Mouse (Mus musculus) neural tube, embryonic 13.5 days (tissue): Measurements from ENCODE around the gene Tlx1. TPM values are rescaled to one million over a fixed set of nuclear protein-coding genes. Genes with fewer than 3 reads are reported as not detected.
A peak's percentile ranks its signal among the peaks of the same experiment; 100 is the strongest.

Source experiments
- ATAC-seq: fragments of 200-750 bp; cut with Nextera tagmentation; 2 replicates; pipeline ENCODE4 v1.8.0; 2017; ENCODE audit warnings: low read depth, mild to moderate bottlenecking, moderate TSS enrichment, moderate library complexity
- H3K27ac ChIP-seq: fragments of 300-500 bp; sonication (generic); replicated peaks from 2 replicates; pipeline ENCODE4 v1.5.1; 2015; ENCODE audit warnings: moderate library complexity, mild to moderate bottlenecking, inconsistent platforms
- H3K27me3 ChIP-seq: fragments of 300-500 bp; sonication (generic); 2 replicates; pipeline ENCODE4 v1.6.1; 2015; ENCODE audit warnings: mild to moderate bottlenecking, inconsistent platforms
- H3K36me3 ChIP-seq: fragments of 300-500 bp; sonication (generic); 2 replicates; pipeline ENCODE4 v1.6.1; 2015; ENCODE audit warnings: mild to moderate bottlenecking, inconsistent platforms
- H3K4me1 ChIP-seq: fragments of 300-500 bp; sonication (generic); replicated peaks from 2 replicates; pipeline ENCODE4 v1.6.1; 2015; ENCODE audit warnings: inconsistent platforms
- H3K4me2 ChIP-seq: fragments of 300-500 bp; sonication (generic); 2 replicates; pipeline ENCODE4 v1.6.1; 2015; ENCODE audit warnings: inconsistent platforms, mild to moderate bottlenecking, moderate library complexity
- H3K4me3 ChIP-seq: fragments of 300-500 bp; sonication (generic); 2 replicates; pipeline ENCODE4 v1.5.1; 2015; ENCODE audit warnings: mild to moderate bottlenecking, inconsistent platforms
- H3K9ac ChIP-seq: fragments of 300-500 bp; sonication (generic); 2 replicates; pipeline ENCODE4 v1.6.1; 2015; ENCODE audit warnings: moderate library complexity, mild to moderate bottlenecking, inconsistent platforms
- H3K9me3 ChIP-seq: fragments of 300-500 bp; sonication (generic); 2 replicates; pipeline ENCODE4 v1.6.1; 2016; ENCODE audit warnings: inconsistent platforms
- WGBS: fragments of 180-500 bp; shearing (Covaris S2); methylation state at CpG from one replicate; pipeline ENCODE4 v1.1.7; 2015; 5-methylcytosine and 5-hydroxymethylcytosine counted together
- polyA plus RNA-seq: library from polyadenylated mRNA; unstranded; fragments of >200 nt; fragmentation: Nextera tagmentation; extraction: Ambion mirVana; gene quantifications from 2 replicates; pipeline ENCODE4 v1.2.1, GENCODE M21; 2015

Gene Tlx1
- 0.50 and 0.62 TPM in 2 replicates for polyA plus RNA-seq

- Histone ChIP-seq H3K9ac (peak within 1 kb of the TSS; percentile 18; the same call in 1 of the 2 replicates), H3K9me3 (peaks cover 11% of the 10 kb centered on the region), H3K36me3 (no peaks in the 10 kb centered on the region), H3K27me3 (peaks cover 99% of the 10 kb centered on the region), H3K4me2 (peak within 1 kb of the TSS; percentile 51), H3K4me1 (peaks cover 23% of the 10 kb centered on the region), H3K27ac (no peak within 1 kb of the TSS), H3K4me3 (peak within 1 kb of the TSS; percentile 31)
- under 1% methylated on average over 58 of the region's 61 CpGs for WGBS
- 0 out of 2 replicates have a peak, but pooled peaks have one; percentile 24 for ATAC-seq
Observed at GRCm38 (mm10) chr19:45150490-45151181, at the start of gene Tlx1. TSS of gene Tlx1 (plus strand) at chr19:45150680.

GRCm38 (mm10) chr19:45105591-45105990 is 44.9 kb upstream of the Tlx1 start:
- Histone ChIP-seq H3K9ac (no peak overlapping the region), H3K27me3 (peaks cover 75% of the 10 kb centered on the region), H3K9me3 (no peaks in the 10 kb centered on the region), H3K4me3 (no peak overlapping the region), H3K36me3 (no peaks in the 10 kb centered on the region), H3K27ac (no peak overlapping the region), H3K4me1 (peaks cover 15% of the 10 kb centered on the region), H3K4me2 (no peak overlapping the region)
- no peak for ATAC-seq
- 27% methylated on average over 1 of the region's 1 CpGs for WGBS

GRCm38 (mm10) chr19:45106689-45107088 is 43.8 kb upstream of the Tlx1 start:
- Histone ChIP-seq H3K9me3 (no peaks in the 10 kb centered on the region), H3K4me2 (no peak overlapping the region), H3K27me3 (peaks cover 71% of the 10 kb centered on the region), H3K4me3 (no peak overlapping the region), H3K4me1 (peaks cover 15% of the 10 kb centered on the region), H3K27ac (no peak overlapping the region), H3K36me3 (no peaks in the 10 kb centered on the region), H3K9ac (no peak overlapping the region)
- 47% methylated on average over 6 of the region's 6 CpGs for WGBS
- ATAC-seq, result no peak

- Histone ChIP-seq H3K27ac (no peak overlapping the region), H3K36me3 (no peaks in the 10 kb centered on the region), H3K9me3 (no peaks in the 10 kb centered on the region), H3K4me2 (no peak overlapping the region), H3K9ac (no peak overlapping the region), H3K4me3 (no peak overlapping the region), H3K4me1 (peaks cover 13% of the 10 kb centered on the region; the same call in 1 of the 2 replicates), H3K27me3 (peaks cover 51% of the 10 kb centered on the region)
- no peak for ATAC-seq
- 78% methylated on average over 8 of the region's 8 CpGs for WGBS
Observed at GRCm38 (mm10) chr19:45110681-45111080, 39.8 kb upstream of the Tlx1 start.

GRCm38 (mm10) chr19:45112444-45112843 is 38.0 kb upstream of the Tlx1 start:
- H3K27ac ChIP-seq, result no peak overlapping the region
- H3K9me3 ChIP-seq, result no peaks in the 10 kb centered on the region
- no peak overlapping the region for H3K4me3 ChIP-seq
- no peak overlapping the region for H3K9ac ChIP-seq
- WGBS, result 80% methylated on average over 6 of the region's 6 CpGs
- H3K4me2 ChIP-seq, result no peak overlapping the region
- H3K36me3 ChIP-seq, result no peaks in the 10 kb centered on the region
- no peak for ATAC-seq
- H3K4me1 ChIP-seq, result peaks cover 17% of the 10 kb centered on the region; the same call in 1 of the 2 replicates
- peaks cover 43% of the 10 kb centered on the region for H3K27me3 ChIP-seq

GRCm38 (mm10) chr19:45113791-45114460 is 36.6 kb upstream of the Tlx1 start:
- peaks cover 46% of the 10 kb centered on the region for H3K27me3 ChIP-seq
- H3K4me2 ChIP-seq, result no peak overlapping the region
- H3K9ac ChIP-seq, result no peak overlapping the region
- H3K27ac ChIP-seq, result no peak overlapping the region
- no peak overlapping the region for H3K4me3 ChIP-seq
- 2% methylated on average over 18 of the region's 18 CpGs for WGBS
- peaks cover 17% of the 10 kb centered on the region; the same call in 1 of the 2 replicates for H3K4me1 ChIP-seq
- H3K36me3 ChIP-seq, result no peaks in the 10 kb centered on the region
- no peaks in the 10 kb centered on the region for H3K9me3 ChIP-seq
- ATAC-seq, result no peak

GRCm38 (mm10) chr19:45114772-45115171 is 35.7 kb upstream of the Tlx1 start:
- WGBS, result 41% methylated on average over 3 of the region's 3 CpGs
- no peak overlapping the region for H3K27ac ChIP-seq
- H3K4me2 ChIP-seq, result no peak overlapping the region
- H3K4me3 ChIP-seq, result no peak overlapping the region
- H3K9me3 ChIP-seq, result no peaks in the 10 kb centered on the region
- no peaks in the 10 kb centered on the region for H3K36me3 ChIP-seq
- ATAC-seq, result no peak
- H3K9ac ChIP-seq, result no peak overlapping the region
- H3K27me3 ChIP-seq, result peaks cover 51% of the 10 kb centered on the region
- H3K4me1 ChIP-seq, result peaks cover 17% of the 10 kb centered on the region; the same call in 1 of the 2 replicates

GRCm38 (mm10) chr19:45116798-45117197 is 33.7 kb upstream of the Tlx1 start:
- Histone ChIP-seq H3K9me3 (no peaks in the 10 kb centered on the region), H3K4me2 (no peak overlapping the region), H3K9ac (no peak overlapping the region), H3K4me3 (no peak overlapping the region), H3K36me3 (no peaks in the 10 kb centered on the region), H3K27me3 (peaks cover 57% of the 10 kb centered on the region), H3K27ac (0 out of 2 replicates have a peak overlapping the region, but pooled peaks have one; percentile 5), H3K4me1 (peaks cover 15% of the 10 kb centered on the region; the same call in 1 of the 2 replicates)
- WGBS, result 68% methylated on average over 1 of the region's 1 CpGs
- ATAC-seq, result no peak

GRCm38 (mm10) chr19:45131966-45132628 is 18.4 kb upstream of the Tlx1 start:
- Histone ChIP-seq H3K9me3 (no peaks in the 10 kb centered on the region), H3K27ac (no peak overlapping the region), H3K4me1 (0 out of 2 replicates have a peak, but pooled peaks cover 4% of the 10 kb centered on the region), H3K27me3 (peaks cover 94% of the 10 kb centered on the region), H3K9ac (no peak overlapping the region), H3K4me2 (no peak overlapping the region), H3K36me3 (no peaks in the 10 kb centered on the region), H3K4me3 (no peak overlapping the region)
- WGBS, result 21% methylated on average over 14 of the region's 14 CpGs
- ATAC-seq, result no peak

GRCm38 (mm10) chr19:45142531-45142930 is 7.9 kb upstream of the Tlx1 start:
- Histone ChIP-seq H3K27ac (no peak overlapping the region), H3K36me3 (no peaks in the 10 kb centered on the region), H3K4me2 (no peak overlapping the region), H3K4me1 (peaks cover 12% of the 10 kb centered on the region), H3K9me3 (peaks cover under 1% of the 10 kb centered on the region; the same call in 1 of the 2 replicates), H3K4me3 (no peak overlapping the region), H3K27me3 (peaks cover 100% of the 10 kb centered on the region), H3K9ac (no peak overlapping the region)
- 3% methylated on average over 3 of the region's 3 CpGs for WGBS
- ATAC-seq, result no peak

GRCm38 (mm10) chr19:45143214-45143895 is 7.1 kb upstream of the Tlx1 start:
- Histone ChIP-seq H3K9ac (peak overlapping the region; percentile 4; the same call in 1 of the 2 replicates), H3K36me3 (no peaks in the 10 kb centered on the region), H3K4me3 (peak overlapping the region; percentile 2; the same call in 1 of the 2 replicates), H3K4me1 (peaks cover 12% of the 10 kb centered on the region), H3K27me3 (peaks cover 100% of the 10 kb centered on the region), H3K27ac (no peak overlapping the region), H3K9me3 (peaks cover 7% of the 10 kb centered on the region), H3K4me2 (peak overlapping the region; percentile 36)
- WGBS, result under 1% methylated on average over 46 of the region's 46 CpGs
- ATAC-seq, result peak; percentile 65; the same call in 1 of the 2 replicates
